Mouse (Mus musculus): ENCODE measurements around the gene Pin1rt1. TPM values are rescaled to one million over a fixed set of nuclear protein-coding genes. Genes with fewer than 3 reads are reported as not detected.

Pin1rt1 gene
- total RNA-seq (2015; ENCODE audit: low replicate concordance) (not detected in 2 replicates), total RNA-seq (2017; ENCODE audit: low replicate concordance) (not detected in 2 replicates)

DNA sequence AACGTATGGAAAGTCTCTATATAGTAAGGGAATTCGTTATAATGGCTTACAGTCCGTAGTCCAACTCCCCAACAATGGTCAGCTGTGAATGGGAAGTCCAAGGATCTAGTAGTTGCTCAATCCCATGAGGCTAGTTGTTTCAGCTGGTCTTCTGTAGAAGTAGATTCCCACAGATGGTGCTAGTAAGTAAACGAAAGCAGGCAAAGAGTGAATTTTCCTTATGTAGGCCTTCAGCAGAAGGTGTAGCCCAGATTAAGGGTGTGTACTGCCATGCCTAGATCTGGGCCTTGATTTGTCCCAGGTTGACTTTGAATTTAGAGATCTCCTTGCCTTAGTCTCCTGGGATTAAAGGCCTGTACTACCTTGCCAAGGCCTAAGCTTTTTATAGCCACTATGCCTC lies at the start of gene Pin1rt1:
TSS of gene Pin1rt1 (minus strand) at position 101 of the 400 bp plus-strand sequence.
- no peak for ATAC-seq (replicated peaks; ENCODE audit: low FRiP score, poor library complexity, severe bottlenecking)

- no peak for ATAC-seq (replicated peaks; ENCODE audit: low FRiP score, poor library complexity, severe bottlenecking)
Measured at GRCm38 (mm10) chr2:104764018-104764417, 47.8 kb upstream of the Pin1rt1 start.

GRCm38 (mm10) chr2:104763134-104763703 lies 47.0 kb upstream of the Pin1rt1 start:
- ATAC-seq (replicated peaks; ENCODE audit: low FRiP score, poor library complexity, severe bottlenecking) = no peak

GRCm38 (mm10) chr2:104750611-104751010 lies 34.4 kb upstream of the Pin1rt1 start:
- no peak for ATAC-seq (replicated peaks; ENCODE audit: low FRiP score, poor library complexity, severe bottlenecking)

- ATAC-seq (replicated peaks; ENCODE audit: low FRiP score, poor library complexity, severe bottlenecking) = no peak
Measured at GRCm38 (mm10) chr2:104748652-104749183, 32.5 kb upstream of the Pin1rt1 start.

- no peak for ATAC-seq (replicated peaks; ENCODE audit: low FRiP score, poor library complexity, severe bottlenecking)
Measured at GRCm38 (mm10) chr2:104746251-104746650, 30.1 kb upstream of the Pin1rt1 start.

DNA sequence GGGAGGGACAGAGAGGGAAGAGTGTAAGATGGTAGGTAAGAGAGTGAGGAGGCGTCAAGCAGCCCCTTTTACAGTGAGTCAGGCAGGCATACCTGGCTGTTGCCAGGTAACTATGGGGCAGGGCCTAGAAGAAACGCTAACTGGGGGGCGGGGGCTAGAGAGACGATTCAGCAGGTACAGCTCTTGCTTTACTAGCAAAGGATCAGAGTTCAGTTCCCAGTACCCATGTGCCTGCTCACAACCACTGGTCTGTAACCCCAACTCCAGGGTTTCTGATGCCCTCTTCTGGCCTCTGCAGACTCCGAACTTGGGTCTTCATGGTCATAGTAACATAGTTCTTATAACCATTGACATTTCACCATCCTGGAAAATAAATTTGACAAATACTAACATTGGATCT lies 27.8 kb upstream of the Pin1rt1 start:
- no peak for ATAC-seq (replicated peaks; ENCODE audit: low FRiP score, poor library complexity, severe bottlenecking)

DNA sequence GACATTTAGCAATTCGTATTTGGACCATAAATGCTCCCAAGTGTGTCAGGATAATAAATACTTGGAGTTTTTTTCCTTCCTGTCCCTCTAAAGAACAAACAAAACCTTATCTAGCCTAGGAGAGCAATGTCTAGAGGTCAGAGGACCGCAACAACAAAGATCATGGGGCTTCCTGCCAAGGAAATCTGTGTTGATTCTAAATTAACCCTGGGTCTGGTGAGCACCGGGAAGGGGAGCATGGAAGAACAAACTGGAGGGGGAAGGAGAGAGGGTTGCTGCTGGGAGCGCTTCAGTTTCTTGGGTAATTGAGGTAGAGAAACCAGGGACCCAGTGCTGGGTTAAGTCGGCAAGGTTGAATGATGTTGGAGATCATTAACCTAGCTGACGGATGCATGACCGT lies 27.0 kb upstream of the Pin1rt1 start:
- ATAC-seq (replicated peaks; ENCODE audit: low FRiP score, poor library complexity, severe bottlenecking) = no peak

GRCm38 (mm10) chr2:104742741-104743064 lies 26.5 kb upstream of the Pin1rt1 start, which contains the start of gene Depdc7:
Gene Depdc7, minus strand, starts transcription at chr2:104742878.
- ATAC-seq (replicated peaks; ENCODE audit: low FRiP score, poor library complexity, severe bottlenecking) = no peak

DNA sequence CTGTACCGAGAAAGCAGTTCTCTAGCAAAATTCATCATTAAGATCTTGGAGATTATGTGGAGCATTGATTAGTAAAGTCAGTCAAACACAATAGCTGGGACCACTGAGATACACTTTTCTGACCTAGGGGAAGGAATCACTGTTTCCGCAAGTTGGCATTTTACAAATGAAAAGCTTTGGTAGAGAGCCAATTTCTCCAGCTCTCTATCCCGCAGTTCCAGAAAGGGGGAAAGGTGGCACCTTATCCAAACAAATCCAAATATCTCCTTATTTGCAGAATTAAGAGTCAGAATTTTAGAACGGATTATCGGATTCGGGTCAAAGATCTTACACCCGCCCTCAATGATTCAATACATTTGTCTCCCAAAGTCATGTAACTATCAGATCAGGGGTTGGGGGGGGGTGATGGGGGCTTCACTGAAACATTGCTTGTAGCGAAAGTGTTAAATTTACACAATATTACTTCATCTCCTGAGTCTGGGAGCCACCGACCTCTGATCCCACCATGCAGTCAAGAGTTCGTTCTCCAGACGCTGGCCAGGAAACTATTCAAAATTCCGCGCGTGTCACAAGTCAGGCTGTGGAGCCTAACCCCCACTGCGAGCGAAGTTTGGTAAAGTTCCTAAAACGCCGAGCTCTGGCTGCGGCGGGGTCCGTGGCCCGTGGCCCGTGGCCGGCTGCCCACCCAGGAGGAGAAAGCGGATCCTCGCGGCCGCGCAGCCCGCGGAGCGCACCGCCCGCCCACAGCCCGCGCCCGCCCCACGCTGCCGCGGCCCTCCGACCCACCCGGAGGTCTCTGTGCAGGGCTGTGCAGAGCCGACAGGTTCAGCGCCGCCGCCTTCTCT lies 25.9 kb upstream of the Pin1rt1 start:
- no peak for ATAC-seq (replicated peaks; ENCODE audit: low FRiP score, poor library complexity, severe bottlenecking)

DNA sequence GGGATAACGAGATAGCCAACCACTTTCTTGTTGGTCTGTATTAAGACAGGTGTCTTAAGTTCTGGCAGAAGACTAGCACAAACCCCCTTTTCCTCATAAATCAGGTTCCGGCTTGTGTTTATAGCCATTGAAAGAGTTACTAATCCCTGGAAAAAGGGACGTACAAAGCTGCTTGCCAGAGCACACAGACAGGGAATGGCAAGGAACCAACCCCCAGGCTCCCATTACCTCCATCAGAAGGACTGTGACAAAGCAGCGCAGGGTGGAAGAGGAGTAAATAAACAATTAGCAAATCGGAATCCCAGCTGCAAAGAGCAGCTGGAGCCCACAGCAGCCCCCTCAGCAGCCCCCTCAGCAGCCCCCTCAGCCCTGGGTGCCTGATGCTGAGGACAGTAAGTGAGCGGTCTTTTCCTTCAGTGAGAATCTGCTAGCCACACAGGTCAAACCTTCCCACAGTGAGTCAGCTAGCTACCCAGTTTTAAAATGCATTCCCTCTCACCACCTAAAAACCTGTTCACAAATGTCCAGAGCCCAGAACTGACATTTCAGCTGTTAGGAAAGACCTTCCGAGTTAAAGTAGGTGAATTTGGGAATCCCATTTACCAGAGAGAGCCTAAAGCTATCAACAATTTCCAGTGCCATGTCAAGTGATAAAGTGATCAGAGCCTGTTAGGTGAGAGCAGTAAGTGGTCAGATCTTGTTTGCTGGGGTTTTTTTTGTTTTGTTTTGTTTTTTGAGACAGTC lies 25.0 kb upstream of the Pin1rt1 start:
- ATAC-seq (replicated peaks; ENCODE audit: low FRiP score, poor library complexity, severe bottlenecking) = no peak

- no peak for ATAC-seq (replicated peaks; ENCODE audit: low FRiP score, poor library complexity, severe bottlenecking)
Measured at GRCm38 (mm10) chr2:104740248-104740949, 24.2 kb upstream of the Pin1rt1 start.

GRCm38 (mm10) chr2:104739691-104740090 lies 23.5 kb upstream of the Pin1rt1 start:
- ATAC-seq (replicated peaks; ENCODE audit: low FRiP score, poor library complexity, severe bottlenecking) = no peak

GRCm38 (mm10) chr2:104736241-104736640 lies 20.1 kb upstream of the Pin1rt1 start:
- no peak for ATAC-seq (replicated peaks; ENCODE audit: low FRiP score, poor library complexity, severe bottlenecking)

GRCm38 (mm10) chr2:104732562-104733256 lies 16.5 kb upstream of the Pin1rt1 start:
- ATAC-seq (replicated peaks; ENCODE audit: low FRiP score, poor library complexity, severe bottlenecking) = no peak

DNA sequence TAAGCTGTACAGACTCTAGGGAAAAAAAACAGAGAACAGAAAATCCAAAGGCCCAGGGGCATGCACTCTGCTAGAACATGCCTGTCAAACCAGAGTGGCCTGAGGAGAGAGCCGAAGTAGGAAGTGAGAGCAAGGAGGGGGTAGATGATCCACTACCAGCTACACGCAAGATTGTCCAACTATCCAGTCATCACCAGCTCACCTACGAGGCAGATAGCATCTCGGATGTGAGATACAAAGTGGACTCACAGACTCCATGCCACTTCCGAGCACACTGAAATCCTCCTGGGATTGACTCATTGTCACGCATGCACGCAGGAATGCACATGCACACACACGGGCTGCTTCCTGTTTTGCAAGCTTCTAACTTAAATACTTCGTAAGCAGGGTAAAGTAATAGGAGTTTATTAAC lies 15.9 kb upstream of the Pin1rt1 start:
- no peak for ATAC-seq (replicated peaks; ENCODE audit: low FRiP score, poor library complexity, severe bottlenecking)

GRCm38 (mm10) chr2:104727369-104727768 lies 11.2 kb upstream of the Pin1rt1 start:
- no peak for ATAC-seq (replicated peaks; ENCODE audit: low FRiP score, poor library complexity, severe bottlenecking)

DNA sequence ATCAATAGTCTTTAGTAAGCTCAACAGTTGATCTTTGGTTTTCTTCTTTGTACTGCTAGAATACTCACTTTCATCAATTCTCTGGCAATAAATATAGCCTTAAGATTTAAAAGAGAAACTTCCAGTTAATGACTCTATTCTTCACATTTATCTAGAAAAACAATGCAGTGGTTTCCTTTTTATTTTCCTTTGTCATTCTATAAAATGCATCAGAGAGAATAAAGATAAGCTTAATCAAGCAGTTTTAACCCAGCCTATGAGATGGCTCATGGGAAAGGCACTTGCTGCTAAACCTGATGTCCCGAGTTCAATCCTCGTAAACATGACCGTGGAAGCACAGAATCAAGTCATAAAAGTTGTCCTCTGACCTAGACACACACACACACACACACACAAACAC lies 5.8 kb upstream of the Pin1rt1 start:
- ATAC-seq (replicated peaks; ENCODE audit: low FRiP score, poor library complexity, severe bottlenecking) = no peak

GRCm38 (mm10) chr2:104717827-104718226 lies 1.6 kb upstream of the Pin1rt1 start:
- ATAC-seq (replicated peaks; ENCODE audit: low FRiP score, poor library complexity, severe bottlenecking) = no peak
